Mouse (Mus musculus) kidney, adult 9 months (tissue): ENCODE data around the gene Kcnj11.

Experiments
- DNase-seq: peaks from one replicate; pipeline ENCODE4 v3.0.0; 2022

Kcnj11 gene

DNA sequence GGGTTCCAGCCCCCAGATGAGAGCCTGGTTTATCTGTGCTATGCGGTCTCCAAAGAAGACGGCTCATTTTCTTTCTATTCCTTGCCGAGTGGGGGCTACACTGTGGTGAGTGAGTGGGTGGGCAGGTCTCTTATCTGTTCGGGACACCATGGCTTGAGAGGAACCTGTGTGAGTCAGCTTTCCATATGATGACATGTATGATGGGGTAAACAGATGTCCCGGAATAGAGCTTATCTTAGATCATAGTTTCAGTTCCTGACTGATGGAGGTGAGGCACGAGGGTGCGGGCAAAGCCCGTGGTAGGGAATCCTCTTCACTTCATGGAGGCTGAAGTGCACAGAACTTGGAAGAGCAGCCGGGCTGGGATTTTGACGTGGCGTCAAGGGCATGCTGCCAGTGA lies 54.7 kb downstream of the Kcnj11 start:
- no peak for DNase-seq

DNA sequence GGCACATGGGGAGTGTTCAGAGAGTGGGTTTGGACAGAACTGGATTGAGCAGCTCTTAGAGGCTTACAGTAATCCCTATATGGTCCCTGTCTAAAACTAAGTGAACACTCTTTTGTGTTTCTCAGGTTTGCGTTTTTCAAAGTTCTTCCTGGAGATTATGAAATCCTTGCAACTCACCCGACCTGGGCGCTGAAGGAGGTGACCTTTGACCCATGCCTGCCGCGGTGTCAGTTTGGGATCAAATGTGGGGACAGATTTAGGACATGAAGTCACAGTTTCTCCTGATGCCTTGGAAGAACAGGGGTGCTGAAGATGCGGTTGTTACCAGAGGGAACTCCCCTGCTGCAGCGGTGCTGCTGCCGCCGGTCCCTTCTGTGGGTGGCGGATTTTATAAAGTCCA lies 56.5 kb downstream of the Kcnj11 start:
- no peak for DNase-seq
